Mouse (Mus musculus) urinary bladder, postnatal 25 days (tissue): ENCODE results near the gene Rps12-ps3.

Source experiments
- DNase-seq: peaks from one replicate; pipeline ENCODE4 v3.0.0; 2022; ENCODE audit warnings: low spot score

Gene Rps12-ps3

GRCm38 (mm10) chr19:59351151-59351889 lies 29.2 kb downstream of the Rps12-ps3 start:
- DNase-seq = no peak

DNA sequence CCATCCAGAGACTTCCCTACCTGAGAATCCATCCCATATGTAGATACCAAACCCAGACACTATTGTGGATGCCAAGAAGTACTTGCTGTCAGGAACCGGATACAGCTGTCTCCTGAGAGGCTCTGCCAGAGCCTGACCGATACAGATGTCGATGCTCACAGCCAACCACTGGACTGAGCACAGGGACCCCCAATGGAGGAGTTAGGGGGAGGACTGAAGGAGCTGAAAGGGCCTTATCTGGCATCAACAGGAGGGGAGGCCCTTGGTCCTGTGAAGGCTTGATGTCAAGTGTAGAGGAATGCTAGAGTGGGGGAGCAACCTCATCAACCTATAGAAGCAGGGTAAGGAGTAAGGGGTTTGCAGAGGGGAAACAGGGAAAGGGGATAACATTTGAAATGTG lies 30.7 kb downstream of the Rps12-ps3 start:
- no peak for DNase-seq

DNA sequence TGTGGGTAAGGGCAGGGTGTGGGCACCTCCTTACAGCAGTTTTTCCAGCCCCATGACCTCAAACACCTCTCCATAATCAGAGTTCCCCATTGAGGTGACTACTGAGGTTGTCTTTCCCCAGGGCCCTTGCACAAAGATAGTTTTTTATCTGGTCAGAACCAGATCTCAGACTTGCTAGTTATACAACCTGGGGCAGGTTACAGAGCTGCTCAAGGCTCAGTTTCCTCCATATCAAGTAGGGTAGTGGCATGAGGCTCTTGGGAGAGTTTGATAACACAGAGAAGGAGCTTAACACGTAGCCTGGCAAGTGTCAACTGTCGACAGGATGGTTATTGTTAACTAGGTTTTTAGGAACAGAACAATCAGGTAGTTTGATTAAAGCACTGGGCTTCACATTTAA lies 32.8 kb downstream of the Rps12-ps3 start:
- no peak for DNase-seq

- no peak for DNase-seq
Measured at GRCm38 (mm10) chr19:59356388-59356787, 34.3 kb downstream of the Rps12-ps3 start.

- DNase-seq = no peak
Measured at GRCm38 (mm10) chr19:59356843-59357595, 34.9 kb downstream of the Rps12-ps3 start.

GRCm38 (mm10) chr19:59357878-59358277 lies 35.8 kb downstream of the Rps12-ps3 start:
- no peak for DNase-seq

DNA sequence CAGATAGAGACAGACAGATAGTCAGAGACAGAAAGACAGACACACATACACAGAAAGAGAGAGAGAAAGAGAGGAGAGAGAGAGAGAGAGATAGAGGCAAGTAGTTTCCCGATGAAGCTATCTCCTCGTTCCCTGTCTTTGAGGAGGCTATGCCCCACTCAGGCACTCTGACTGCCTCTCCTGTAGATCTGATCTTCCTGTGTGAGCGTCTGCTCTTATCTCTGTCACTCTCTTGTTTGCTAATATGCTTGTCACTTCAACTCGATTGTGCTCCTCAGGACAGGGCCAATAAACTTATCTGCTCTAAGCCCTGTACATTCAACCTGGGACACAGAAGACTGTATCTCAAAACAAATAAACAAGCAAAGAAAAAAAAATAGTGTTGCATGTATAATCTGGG lies 37.1 kb downstream of the Rps12-ps3 start:
- no peak for DNase-seq

GRCm38 (mm10) chr19:59360486-59360896 lies 38.4 kb downstream of the Rps12-ps3 start:
- no peak for DNase-seq

- no peak for DNase-seq
Measured at GRCm38 (mm10) chr19:59362646-59363045, 40.6 kb downstream of the Rps12-ps3 start.

DNA sequence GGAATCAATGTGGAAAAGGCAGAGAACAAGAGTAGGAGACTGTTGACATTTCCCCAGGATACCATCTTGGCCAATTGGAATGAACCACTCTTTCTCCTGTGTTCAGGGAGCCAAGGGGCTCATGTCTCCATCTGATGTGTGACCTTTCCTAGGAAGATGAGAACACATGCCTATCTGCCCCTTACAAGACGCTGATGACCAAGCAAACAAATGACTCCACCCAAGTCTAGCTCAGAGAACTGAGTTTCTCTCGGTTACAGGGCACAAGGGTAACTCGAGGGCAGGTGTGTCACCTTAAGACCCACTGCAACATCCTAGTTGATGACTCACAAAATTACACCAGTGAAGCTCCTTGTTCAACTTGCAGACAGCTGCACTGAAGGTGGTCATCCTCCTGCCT lies 41.6 kb downstream of the Rps12-ps3 start:
- no peak for DNase-seq

GRCm38 (mm10) chr19:59366724-59367123 lies 44.6 kb downstream of the Rps12-ps3 start:
- DNase-seq = no peak

DNA sequence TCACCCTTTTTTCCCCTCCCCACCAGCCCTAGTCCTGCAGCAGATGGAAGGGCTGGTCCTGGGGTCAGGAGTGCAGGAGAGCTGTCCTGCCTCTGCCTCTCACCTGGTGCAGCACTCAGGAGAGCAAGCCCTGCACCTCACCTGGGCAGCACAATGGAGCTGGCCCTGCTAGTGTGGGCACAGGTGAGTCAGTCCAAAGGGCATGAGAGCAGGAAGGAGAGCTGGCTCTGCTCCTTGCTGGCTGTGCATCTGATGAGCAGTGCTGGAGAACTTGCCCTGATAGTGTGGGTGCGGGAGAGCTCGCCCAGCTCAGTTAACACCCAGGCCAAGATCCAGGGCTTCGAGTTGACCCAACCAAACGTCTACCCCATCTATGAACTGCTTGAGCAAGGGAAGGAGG lies 45.8 kb downstream of the Rps12-ps3 start:
- DNase-seq = no peak

GRCm38 (mm10) chr19:59371016-59371415 lies 48.9 kb downstream of the Rps12-ps3 start:
- no peak for DNase-seq
